Mouse (Mus musculus) left cerebral cortex, postnatal 14 days (tissue): Measurements from ENCODE around the gene Sh3d19. TPM values are rescaled to one million over a fixed set of nuclear protein-coding genes. Genes with fewer than 3 reads are reported as not detected.

ENCODE experiments used
- DNase-seq, 2 experiments: peaks; one replicate each; pipeline ENCODE4 v3.0.0; 2021 to 2022; ENCODE audit warnings: low spot score in 2 of 2, mixed read lengths in 1 of 2
- intact Hi-C: fragments of 180-260 bp; cut with DNase I; formaldehyde crosslinking; loops from one replicate; pipeline ENCODE4 v1.15.1; 2025
- total RNA-seq, 2 experiments: library from RNA; stranded (reverse); gene quantifications; 2 replicates each; pipeline ENCODE4 v1.2.3; 2021

Sh3d19 gene
- total RNA-seq, 2 experiments from 2014 or later, result 34.6 to 36.4 TPM

- intact Hi-C loops, result no loop called here
Observed at GRCm38 (mm10) chr3:86020921-86021650, 50.2 kb downstream of the Sh3d19 start.

GRCm38 (mm10) chr3:86021651-86022050, 50.7 kb downstream of the Sh3d19 start:
- DNase-seq, result no peak
- intact Hi-C loops, result no loop called here

More at GRCm38 (mm10) chr3:86020921-86021650, 50.2 kb downstream of the Sh3d19 start:
- DNase-seq, result no peak

GRCm38 (mm10) chr3:86024065-86024795, 53.3 kb downstream of the Sh3d19 start:
- DNase-seq, result no peak
- intact Hi-C loops, result no loop called here

DNA sequence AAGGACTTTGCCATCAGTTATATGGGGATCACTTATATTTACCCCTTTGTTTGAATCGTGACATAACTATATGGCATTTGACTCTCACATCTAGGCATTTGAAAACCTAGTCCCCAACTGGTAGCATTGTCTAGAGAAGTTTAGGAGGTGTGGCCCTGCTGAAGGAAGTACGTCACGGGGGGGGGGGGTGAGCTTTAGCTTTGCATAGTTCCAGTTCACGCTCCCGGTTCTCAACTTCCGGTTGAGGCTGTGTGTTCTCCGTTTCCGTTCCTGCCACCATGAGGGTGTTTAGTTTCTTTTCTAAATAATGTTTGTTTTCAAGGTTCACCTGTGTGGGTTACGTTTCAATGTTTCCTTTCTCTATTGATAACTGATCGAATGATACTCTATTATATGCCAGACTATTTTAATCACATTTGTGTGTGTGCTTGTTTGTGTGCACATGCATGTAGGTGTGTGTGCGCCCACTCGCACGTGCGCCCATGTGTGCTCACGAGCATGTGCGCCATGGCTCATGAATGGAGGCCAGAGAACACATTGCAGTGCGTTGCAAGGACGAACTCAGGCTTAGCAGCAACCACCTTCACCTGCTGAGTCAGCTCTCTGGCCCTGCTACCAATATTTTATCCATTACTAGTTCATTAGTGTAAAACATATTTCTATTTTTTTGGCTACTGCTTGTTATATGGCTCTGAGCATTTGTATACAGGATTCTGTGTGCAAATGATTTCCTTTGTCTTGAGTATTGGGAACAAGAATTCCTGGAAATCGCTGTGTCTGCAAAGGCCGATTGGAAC, 54.6 kb downstream of the Sh3d19 start:
- intact Hi-C loops, result no loop called here
- DNase-seq, result no peak

- intact Hi-C loops, result no loop called here
- DNase-seq, result no peak
Observed at GRCm38 (mm10) chr3:86028658-86029375, 57.9 kb downstream of the Sh3d19 start.

GRCm38 (mm10) chr3:86030566-86030965, 59.7 kb downstream of the Sh3d19 start:
- intact Hi-C loops, result no loop called here
- no peak for DNase-seq

DNA sequence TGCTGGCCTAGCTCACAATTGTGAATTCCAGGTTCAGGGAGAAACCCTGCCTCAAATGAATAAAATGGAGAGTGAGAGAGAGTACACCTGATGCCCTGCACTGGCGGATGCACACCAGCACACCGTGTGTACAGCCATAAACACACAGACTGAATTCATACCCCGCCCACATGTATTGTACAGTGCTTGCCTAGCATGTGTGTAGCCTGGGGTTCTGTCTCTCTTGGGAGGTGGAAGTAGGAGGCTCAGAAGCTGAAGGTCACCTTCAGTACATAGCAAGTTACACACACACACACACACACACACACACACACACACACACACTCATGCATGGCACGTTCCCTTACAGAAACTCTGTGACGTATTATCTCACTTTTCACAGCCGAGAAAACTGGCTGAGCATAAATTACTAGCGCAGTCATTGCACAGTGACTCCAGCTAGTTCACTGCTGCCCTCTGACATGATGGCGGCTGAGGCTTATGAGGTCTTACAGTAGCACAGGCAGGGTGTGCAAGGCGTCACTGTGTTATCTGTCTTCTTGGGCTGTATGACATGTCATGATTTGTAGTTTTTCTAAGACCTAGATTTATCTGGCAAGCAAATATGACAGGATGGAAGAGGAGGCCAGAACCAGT, 62.7 kb downstream of the Sh3d19 start:
- peak in 1 of 2 experiments; percentile 19 for DNase-seq
- intact Hi-C loops, result no loop called here

GRCm38 (mm10) chr3:86037926-86038484, 67.1 kb downstream of the Sh3d19 start:
- intact Hi-C loops, result no loop called here
- DNase-seq, result no peak

GRCm38 (mm10) chr3:86038648-86039047, 67.7 kb downstream of the Sh3d19 start:
- DNase-seq, result no peak
- intact Hi-C loops, result no loop called here

DNA sequence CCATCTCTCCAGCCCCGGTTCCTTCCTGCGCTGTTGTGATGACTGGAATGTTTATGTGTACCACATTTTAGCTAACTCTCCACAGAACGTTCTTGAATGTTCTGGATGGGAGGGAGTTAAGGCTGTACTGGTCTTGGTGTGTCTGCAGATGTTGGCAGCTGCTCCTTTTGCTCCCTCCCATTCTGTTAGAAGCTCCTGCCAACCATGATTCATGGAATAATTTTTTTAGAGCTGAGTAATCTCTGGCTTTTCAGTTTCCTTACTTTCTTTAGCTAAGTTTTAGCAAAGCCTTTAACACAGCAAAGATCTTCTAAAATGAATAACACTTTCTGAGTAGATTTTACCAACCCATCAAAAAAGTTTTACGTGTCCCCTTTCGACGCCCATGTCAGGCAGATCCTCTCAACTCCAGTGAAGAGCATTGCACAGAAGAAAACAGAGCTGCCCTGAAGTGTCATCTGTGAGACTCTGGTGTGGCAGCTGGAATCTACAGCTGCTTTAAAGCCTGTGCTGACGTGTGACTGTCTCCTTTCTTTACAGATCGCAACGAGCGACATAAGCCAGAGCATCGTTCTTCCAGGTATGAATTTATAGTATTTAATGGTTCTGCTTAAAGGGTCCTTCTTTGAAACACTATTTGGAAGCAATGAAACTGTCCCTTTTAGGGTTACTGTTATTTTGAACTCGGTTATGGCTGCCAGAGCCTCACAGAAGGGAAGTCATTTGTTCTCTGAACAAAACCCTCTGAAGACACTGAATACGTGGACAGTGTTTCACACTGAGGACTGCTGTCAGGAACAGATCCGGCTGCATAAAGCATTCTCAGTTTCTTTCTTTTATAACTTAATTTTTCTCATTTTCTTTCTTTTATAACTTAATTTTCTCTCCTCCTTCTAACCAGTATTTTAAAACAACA, 69.6 kb downstream of the Sh3d19 start:
- intact Hi-C loops, result no loop called here
- DNase-seq, result peak in 1 of 2 experiments; percentile 20

- intact Hi-C loops, result no loop called here
- DNase-seq, result no peak
Observed at GRCm38 (mm10) chr3:86047686-86048408, 76.9 kb downstream of the Sh3d19 start.

DNA sequence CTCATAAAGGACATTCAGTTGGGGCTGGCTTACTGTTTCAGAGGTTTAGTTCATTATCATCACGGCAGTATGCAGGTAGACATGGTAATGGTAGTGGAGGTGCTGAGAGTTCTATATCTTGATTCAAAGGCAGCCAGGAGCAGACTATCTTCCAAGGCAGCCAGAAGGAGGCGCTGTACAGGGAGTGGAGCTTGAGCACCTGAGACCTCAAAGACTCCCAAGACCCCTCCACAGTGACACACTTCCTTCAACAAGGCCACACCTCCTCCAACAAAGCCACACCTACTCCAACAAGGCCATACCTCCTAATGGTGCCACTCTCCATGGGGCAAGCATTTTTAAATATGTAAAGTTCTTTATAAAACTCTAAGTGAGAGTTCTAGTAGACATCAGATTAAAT, 78.1 kb downstream of the Sh3d19 start:
- DNase-seq, result no peak
- intact Hi-C loops, result no loop called here

DNA sequence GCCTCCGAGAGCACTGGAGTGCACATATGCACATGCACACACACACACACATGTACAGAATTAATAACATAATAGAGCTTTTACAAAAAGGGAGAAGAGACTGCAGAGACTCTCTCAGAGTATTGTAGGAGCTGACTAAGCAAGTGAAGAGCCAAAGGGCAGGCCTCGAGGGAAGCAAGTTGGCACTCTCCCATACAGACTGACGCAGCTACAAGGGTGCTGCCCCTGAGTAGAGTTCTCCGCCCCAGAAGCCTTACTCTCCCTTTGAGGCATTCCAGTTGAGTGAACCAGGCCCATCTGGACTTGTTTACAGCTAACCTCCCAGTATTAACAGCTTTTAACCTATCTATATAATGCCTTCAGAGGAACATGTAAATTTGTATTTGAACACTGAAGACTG, 85.8 kb downstream of the Sh3d19 start:
- no peak for DNase-seq
- intact Hi-C loops, result no loop called here

GRCm38 (mm10) chr3:86057436-86058095, 86.7 kb downstream of the Sh3d19 start:
- no peak for DNase-seq
- intact Hi-C loops, result no loop called here

- intact Hi-C loops, result no loop called here
- no peak for DNase-seq
Observed at GRCm38 (mm10) chr3:86069646-86070250, 98.8 kb downstream of the Sh3d19 start.

DNA sequence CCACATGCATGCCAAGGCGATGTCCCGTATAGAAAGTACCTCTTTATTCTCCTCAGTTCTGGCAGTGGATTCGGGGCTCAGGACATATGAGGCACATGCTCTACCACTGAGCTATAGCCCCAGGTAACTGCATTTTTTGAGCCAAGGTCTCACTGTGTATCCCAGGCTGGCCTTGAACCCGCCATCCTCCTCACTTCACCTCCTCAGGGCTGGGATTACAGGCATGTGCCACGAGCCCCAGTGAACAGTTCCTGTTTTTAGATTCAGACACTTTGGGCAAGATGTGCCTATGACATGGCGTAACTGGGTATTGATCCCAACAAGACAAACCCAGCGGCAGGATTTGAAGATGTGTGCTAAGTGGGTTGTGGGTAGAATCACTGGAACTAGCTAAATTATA, 99.9 kb downstream of the Sh3d19 start:
- no peak for DNase-seq
- intact Hi-C loops, result no loop called here
